Mouse (Mus musculus): ENCODE results near the gene Amz2.

Gene Amz2

DNA sequence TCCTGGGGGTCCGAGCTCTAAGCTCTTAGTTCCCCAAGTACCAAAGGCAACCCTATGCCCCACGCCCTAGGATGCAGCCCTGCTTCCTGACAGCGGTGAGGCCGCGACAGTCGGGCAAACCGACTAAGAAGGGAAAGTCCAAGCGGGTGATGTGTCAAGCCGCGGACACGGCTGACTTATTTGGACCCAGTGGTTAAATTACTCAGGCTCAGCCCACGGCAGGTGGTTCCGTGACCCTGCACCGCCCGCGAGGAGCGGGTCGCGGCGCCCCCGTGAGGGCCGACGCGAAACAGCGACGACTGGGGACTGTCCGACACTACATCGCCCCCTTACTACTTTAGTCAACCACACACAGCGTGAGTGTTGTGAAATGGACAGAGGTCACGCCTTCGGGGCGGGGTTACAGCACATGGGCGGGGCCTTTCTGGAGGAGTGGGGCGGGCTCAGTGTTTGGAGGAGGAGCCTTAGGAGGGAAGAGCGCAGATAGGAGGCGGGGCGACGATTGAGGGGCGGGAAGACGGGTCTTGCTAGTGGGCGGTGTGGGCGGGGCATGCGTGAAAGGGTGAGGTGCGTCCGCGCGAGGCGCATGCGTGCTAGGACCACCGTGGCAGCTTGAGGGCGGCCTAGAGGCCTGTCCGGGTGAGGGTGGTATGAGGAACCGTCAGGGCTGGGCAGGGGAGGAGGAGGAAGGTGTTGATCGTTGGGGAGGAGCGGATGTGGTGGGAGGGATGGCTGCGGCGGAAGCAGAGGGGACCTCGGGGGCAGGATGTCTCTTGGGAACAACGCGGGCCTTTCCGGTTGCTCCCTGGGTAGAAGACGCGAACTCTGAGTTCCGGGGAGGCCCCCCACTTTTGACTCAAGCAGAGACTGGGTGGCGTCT, at the start of gene Amz2:
TSS of gene Amz2 (plus strand) at position 555 of the 880 bp plus-strand sequence.
- DNase-seq: peak; percentile 99

DNA sequence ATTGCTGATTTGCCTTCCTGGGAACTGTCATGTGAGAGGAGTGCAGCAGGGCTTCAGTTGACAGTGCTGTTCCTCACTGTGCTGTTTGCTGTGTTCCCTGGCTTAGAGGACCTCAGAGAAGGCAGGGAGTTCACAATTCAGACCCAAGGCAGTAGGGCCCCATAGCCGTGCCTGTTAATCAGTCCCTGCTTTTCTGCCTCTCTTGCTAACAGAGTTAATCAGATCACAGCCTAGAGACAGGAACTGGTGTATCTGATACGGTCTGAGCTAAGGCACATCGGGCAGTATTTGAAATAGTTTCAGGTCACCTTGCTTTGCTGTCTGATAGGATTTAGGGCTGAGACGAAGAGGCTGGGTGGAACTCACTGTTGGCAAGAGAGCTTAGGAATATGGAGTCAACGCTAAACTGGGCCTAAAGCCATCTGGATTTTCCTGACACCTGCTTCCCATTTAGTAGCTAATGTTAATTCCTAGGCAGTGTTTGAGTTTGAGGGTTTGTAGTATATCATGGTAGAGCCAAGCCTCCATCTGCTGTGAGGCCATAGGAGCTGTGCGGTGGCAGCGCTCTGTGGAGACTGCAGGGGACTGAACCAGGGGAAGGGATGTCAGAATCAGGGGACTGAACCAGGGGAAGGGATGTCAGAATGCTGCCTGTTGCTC, 49.1 kb upstream of the Amz2 start:
- DNase-seq: no peak

DNA sequence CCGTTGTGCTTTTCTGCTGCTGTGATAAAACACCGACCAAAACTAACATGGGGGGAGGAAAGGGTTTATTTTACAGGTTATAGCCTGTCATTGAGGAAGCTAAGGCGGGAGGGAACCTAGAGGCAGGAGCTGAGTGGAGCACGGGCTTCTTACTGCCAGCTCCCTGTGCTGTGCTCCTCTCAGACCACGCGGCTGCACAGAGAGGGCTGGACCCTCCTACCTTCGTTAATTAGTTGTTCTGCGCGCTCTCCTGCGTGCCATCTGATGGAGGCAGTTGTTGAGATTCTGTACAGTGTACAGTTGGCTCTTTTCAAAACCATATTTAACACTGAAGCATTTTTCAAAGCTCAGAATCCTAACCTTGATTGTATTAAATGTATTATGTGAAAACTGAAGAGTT, 48.3 kb upstream of the Amz2 start:
- DNase-seq: no peak

DNA sequence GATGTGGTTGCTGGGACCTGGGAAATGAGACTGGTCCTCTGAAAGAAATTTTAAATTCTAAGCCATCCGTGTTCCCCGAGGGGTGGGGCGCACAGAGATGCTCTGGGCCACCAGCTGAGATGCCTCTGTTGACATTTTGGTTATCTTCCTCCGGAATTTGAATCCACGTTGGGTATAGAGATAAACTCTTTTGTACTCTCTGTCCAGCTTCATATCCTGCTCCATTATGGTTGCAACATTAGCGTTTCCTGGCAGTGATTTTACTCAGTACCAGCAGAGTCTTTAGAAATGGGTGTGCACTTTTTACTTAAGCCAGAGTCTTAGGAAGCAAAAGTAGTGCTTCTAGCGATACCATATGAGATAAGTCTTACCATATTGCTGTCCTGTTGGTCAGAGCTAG, 47.7 kb upstream of the Amz2 start:
- DNase-seq: peak in 1 of 2 experiments; percentile 61

DNA sequence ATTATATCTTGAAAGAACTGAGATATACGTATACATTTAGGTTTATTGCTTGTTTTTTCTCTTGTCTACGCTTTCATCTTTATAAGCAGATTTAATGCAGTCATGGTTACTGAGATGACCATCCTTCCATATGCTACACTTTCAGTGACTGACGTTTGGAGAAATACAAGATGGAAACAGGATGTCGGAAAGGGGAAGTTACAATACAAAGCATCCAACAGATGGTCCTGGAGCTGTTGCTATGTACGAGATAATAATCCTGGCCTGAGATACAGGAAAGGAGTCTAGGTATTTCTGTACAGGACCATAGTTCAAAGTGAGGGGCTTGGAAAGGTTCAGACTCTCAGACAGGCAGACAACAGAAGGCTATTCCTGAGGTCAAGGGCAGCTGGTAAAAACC, 45.1 kb upstream of the Amz2 start:
- DNase-seq: no peak

DNA sequence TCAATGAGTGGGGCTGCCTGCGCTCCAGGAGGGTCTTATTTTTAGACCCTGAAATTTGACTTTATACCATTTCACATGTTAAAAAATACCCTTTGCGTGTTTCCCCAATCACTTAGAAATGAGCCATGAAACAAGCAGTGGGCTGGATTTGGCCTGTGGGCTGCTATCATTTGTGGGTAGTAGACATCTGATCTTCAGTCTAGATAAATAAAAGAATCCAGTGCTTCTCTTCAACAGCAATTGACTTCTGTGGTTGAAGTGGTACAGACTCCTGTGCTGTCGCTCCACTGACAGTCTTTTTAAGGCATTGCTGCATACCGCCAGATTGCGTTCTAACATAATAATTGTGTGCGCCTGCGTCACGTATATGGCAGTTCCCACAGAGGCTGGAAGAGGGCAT, 40.5 kb upstream of the Amz2 start:
- no peak for DNase-seq

DNA sequence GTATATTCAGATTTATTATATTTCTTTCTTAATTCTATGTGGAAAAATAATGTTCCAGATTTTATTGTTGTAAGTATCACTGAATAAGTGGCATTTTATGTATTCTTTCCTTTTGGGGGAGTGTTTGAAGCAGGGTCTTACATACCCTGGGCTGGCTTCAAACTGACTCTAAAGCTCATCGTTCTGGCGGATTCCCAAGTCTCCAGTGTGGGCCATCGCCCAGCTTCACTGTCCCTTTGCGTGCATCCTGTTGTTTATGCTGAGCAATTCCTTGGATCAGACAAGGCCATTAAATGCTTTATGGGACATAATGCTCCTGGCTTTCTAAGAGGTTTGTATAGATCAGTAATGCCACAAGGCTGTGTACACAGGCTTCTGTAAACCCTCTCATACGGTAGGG, 36.7 kb upstream of the Amz2 start:
- DNase-seq: peak in 1 of 2 experiments; percentile 39

DNA sequence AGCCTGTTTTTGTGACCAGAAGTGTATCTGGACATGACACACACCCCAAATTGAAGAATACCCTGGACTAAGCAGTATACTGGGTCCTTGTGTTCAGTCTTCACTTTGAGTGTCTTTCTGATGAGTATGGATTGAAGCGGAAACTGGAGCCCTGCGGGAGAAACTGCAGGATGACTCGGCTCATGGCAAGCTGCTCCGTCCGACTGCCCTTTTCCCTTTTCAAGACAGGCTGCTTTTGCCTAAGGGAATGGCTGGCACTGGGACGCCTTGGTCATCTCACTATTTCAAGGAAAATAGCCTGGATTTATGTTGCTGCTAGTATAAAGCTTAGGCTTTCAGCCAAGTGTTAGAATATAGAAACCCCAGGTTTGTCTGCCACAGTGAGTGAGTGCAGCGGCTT, 34.5 kb upstream of the Amz2 start:
- no peak for DNase-seq

DNA sequence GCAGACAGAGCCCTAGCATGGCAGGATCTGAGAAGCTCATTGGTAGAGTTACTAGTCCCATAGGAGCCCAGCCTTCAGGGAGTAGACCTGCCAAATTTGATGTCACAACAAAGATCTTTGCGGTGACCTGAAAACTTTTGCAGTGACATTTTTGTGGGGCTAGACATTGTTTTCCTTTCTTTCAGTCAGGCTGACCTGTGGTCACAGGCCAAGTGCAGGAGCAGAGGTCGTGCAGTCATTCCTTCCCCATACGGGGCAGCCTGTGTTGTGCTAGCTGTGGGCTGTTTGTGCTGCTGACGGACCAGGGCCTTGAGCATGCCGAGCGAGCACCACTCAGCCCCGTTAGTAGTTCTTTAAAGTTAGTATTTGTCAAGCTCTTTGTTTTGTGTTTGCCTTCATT, 34.0 kb upstream of the Amz2 start:
- DNase-seq: no peak

DNA sequence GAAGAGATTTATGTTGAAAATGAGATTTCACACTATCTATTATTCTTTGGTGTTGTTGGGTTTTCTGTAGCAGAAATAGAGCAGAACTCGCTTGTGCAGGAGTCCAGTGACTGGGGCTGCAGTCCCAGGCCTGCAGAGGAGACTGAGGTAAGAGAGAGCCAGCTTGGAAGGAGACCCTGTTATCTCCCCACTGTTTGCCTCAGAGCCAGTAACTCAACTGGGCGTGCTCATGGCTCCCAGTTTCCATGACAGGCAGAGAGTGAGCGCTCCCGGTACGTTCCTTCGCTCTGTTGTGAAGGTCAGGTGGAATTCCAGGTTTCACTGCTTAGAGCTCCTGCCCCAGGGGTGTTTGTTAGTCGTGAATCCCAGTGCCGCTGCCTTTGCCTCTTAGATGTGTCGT, 33.1 kb upstream of the Amz2 start:
- DNase-seq: no peak

DNA sequence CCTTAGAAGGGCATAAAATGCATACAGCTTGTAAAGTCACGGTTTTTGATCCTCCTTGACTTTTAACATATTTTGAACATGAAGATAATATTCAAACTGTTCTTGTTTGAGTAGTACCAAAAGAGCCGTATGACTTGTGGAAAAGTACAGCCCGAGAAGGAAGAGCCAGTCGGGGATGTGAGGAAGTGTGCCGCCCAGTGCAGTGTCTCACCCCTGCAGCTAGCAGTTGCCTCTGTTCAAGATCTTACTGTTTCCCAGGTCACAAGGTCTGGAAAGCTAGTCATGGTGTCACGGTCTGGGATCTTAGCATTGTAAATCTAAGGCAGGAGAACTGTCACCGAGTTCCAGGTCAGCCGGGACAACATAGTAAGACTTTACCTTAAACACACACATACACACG, 31.0 kb upstream of the Amz2 start:
- DNase-seq: no peak

DNA sequence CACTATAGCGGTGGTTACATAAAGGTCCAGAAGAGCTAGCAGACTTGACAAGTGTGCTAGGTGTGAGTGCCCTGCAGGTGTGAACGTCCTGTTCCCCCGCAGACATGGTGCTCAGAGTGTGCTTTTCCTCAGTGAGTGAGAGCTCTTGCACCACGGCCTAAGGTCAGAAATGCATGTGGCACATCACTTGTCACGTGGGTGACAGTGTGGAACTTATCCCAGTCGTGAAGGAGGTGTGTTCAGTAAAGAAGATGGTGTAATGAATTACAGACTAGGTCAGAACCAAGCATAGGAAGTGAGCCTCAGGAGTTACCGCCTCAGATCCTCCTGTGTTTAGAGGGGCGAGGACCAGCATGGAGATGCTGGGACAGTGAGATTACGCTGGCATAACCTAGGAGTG, 30.5 kb upstream of the Amz2 start:
- DNase-seq: no peak

DNA sequence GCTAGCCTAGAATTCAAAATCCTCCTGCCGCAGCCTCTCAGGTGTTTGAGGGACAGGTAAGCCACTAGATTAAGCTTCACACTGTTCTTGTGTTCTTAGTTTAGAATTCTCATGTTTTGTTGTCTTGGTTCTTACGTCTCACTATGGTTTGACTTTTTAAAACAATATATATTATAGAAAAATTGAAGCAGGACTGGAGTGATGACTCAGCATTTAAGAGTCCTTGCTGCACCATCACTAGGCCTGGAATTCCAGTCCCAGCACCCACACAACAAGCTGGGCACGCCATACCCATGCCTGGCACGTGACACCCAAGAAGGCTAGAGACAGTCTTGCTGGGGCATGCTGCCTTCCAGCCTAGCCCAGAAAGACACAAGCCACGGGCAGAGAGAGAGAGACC, 19.3 kb upstream of the Amz2 start:
- DNase-seq: no peak

DNA sequence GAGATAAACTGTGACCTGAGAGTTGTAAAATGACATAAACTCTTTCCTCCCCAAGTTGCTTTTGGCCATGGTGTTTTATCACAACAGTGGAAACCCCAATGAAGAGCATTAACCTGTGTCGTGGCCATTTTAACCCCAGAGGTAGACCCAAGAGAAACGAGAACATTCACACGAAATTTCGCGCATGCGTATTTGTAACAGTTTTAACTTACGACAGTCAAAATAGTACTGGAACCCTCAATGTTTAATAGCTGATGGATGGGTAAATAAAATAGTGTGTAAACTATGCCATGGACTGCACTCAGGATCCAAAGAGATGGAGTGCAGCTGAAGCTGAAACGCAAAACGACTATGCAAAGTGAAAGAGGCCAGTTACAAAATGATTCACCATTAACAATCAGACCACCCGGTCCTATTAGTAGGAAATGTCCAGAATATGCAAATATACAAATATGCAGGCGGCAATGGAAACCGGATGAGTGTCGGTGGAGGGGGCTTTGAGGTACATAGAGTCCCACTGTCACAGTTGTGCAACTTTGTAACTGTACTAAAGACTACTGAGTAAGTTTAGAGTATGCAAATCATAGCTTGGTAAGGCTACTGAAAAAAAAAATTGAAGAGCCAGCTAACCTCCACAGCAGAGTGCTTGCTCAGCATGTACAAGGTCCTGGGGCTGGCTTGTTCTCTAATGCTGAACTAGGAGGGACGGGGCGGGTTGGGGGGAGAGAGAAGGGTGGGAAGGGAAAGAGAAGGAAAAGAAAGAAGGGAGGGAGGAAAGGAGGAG, 15.4 kb upstream of the Amz2 start:
- no peak for DNase-seq

DNA sequence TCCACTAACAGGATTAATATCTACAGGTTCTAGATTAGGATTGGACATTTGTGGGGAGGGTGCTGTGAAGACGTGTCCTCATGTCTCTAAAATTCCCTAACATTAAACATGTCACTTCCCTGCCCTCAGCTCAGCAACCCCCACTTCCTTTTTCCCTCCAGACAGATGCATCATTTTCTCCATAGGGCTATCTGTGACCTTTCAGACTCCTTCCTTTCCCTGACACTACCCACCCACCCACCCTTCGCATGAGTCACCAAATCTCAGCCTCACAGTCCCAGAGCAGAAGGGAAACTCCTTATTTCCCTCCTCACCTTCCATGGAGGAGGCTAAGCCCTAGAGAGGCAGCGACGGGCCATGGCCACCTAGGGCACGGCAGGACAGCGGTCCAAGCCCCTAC, 12.1 kb upstream of the Amz2 start, which contains the start of gene 9930022D16Rik:
TSS of gene 9930022D16Rik (plus strand) at position 301 of the 400 bp plus-strand sequence.
- no peak for DNase-seq

DNA sequence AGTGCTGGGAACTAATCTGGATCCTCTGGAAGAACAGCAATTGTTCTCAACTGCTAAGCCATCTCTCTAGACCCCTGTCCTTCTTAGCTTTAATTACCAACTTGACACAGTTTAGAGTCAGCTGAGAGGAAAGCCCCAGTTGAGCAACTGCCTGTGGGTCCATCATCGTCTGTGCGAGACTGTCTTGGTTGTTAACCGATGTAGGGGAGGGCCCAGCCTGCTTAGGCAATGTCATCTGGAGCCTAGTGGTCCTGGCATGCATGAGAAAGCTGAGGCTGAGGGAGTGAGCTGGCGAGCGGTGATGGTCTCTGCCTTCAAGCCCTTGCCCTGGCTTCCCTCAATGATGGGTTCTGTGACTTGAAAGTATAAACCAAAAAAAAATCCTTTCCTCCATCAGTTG, 10.9 kb upstream of the Amz2 start:
- DNase-seq: no peak

DNA sequence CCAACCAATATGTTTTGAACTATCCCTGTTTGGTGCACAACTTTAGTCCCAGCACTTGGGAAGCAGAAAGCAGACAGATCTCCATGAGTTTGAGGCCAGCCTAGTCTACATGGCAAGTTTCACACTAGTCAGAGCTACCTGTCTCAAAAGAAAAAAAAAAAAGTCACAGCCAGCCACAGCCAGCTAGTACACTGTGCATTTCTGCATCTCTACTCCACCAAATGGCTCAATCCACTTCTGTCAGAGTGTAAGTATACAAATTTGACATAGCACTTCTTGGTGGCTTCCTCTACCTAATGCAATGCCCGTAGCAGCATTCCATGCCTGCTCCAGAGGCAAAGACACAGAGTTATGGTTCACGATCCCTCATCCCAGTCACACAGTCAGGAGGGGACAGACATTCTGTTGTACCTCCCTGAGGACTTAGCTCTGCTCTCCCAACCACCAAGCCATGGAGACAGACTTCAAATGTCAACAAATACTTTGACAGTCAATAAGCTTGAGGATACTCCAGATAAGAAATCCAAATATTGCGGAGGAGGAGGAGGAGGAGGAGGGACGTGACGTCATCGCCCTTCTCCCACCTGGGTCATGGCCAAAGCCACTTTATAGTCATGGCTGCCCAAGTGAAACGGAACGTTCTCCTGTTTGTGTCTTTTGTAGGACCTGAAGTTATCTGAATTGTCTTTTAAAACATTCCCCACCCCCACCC, 8.9 kb upstream of the Amz2 start:
- peak; percentile 87 to 88 for DNase-seq

DNA sequence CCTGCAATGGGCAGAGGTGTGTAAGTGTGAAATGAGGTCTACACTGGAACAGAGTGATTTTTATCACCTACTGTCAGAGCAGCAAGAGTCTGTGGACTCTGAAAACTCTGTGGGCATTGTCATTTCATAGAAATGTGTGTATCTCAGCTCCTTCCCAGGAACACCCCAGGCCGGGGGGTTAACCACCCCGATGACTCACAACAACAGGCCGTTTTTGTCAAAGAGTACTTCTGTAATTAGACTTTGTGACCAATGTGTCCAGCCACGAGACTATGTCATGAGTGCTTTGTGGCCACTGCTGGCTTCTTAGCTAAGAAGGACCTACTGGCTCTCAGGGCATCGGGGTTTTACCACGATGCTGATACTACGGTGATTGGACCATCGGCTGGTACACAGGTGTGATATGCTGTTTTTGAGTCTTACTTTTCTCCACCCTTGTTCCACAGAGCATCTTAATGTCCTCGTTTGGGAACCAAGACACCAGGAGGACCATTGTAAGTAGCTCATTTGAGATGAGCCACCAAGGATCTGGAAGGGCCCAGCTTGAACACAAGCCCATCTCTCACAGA, 8.2 kb upstream of the Amz2 start:
- DNase-seq: peak; percentile 38 to 54

DNA sequence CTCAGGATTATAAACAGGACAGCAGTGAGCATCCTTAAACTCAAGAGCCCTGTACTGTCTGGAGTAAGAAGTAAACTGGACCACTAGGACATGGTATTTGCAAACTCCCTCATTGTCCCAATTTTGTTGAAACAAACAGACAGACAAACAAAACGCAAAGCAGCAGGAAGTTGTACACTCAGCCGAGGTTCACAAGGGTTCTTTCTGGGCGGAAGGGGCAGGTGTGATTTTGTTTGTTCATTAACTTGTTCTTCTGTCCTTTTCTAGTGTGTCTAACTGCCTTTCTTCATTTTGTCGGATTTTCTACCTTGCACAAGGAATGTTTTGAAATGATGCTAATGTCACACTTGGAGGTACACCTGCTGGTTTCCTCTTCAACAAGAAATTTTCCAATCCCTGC, 6.3 kb upstream of the Amz2 start:
- DNase-seq: no peak

DNA sequence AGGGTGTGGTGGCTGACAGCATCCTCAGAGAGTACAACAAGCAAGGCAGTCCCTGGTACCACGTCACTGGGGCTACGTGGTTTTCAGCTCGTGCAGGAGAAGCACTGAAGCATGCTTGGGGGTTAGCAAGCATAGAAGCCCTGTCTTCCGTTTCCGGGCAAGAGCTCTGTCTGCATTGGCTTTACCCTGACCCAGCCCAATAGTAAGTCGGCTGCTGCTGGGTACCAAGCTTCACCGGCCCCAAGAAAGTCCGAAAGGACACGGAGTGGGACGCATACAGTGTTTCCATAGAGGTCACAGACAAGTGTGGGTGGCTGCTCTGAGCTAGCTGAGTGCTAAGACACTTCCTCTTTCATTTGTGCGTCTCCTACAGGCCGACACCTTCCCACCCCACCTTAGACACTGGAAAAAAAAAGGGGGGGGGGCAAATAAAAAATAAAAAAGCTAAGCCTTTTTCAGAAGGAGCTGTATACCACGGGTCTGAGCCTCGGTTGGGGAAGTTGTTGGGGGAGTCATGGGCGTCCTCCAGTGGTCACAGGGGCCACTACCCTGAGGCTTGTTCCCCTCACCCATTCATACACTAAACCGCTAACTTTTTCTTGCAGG, 5.7 kb upstream of the Amz2 start:
- peak; percentile 53 to 56 for DNase-seq

DNA sequence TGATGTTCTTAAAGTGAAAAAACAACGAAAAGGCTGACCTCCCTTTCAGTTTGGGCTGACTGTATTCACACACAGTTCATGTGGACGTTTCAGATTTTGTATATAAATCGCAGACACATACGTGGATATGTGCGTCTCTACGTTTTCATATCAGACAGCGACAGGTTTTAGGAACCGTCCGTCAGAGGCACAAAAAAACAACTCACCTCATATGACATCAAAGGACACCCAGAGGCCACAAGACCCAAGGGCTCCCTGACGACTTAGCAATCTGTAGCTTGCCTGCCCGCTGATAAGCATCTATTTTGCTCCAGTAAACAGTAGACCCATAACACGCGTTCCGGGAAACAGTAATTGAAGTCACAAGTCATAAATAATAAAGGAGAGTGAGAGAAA, 5.2 kb upstream of the Amz2 start:
- no peak for DNase-seq

DNA sequence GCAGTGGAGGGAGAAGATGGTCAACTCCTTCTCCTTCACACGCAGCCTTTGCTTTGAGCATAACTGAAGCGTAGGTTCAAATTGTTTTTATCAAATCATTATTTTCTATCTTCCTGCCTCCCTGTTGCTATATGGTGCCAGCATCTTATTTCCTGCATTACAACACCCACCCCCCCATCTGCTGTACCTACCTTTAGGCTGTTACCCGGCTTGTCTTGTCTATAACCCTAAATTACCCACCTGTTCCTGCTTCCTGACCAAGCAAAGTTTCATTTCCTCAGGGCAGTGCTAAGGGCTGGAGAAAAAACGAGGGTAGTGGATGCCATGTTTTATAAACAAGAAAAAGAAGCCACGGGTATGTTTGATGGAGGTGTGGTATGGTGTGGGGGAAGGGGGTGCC, 4.5 kb upstream of the Amz2 start:
- no peak for DNase-seq
